Mouse (Mus musculus): Measurements from ENCODE around the gene Dlk2. TPM values are rescaled to one million over a fixed set of nuclear protein-coding genes. Genes with fewer than 3 reads are reported as not detected.

Dlk2 gene
- 0.52 and 0.66 TPM in 2 replicates for polyA plus RNA-seq (2012; rRNA removed; ENCODE audit: low replicate concordance)

DNA sequence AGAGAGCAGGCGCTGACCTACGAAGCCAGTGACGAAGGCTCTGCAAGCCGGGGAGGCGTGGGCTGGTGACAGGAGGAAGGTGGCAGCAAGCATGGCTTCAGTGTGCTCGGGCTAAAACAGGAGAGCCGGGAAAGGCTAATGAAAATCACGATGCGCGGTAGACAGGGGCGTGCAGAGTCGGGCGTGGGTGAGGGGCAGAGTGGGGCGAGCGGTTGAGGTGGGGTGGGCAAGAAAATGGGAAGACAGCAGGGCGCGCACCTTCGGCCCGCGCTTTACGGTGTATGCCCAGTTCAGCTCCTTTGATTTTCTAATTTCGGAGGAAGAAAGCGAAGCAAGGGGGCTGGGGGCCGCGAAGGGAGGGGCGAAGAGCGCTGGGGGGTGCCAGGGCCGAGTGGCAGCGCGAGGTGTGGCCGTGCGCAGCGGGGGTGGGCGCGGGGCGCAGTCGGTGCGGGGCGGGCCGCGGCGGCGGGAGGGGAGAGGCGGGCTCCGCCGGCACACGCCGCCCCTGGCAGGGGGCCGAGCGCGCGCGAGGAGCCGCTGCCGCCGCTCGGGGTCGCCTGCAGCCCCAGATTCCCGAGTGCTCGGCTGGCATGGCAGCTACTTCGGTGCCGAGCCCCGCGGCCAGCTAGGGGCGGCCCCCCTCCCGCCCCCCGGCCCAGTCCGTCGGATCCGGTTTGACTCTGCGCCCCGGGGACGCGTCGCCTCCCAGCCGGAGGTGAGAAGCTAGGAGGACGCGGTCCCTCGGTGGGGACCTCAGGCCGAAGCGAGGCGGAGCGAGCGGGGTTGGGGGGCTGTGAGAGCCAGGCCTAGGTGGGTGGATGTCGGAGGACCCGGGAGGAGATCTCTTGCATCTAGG, at the start of gene Dlk2:
Dlk2 (plus strand) TSS at position 58 of the 856 bp plus-strand sequence.

DNA sequence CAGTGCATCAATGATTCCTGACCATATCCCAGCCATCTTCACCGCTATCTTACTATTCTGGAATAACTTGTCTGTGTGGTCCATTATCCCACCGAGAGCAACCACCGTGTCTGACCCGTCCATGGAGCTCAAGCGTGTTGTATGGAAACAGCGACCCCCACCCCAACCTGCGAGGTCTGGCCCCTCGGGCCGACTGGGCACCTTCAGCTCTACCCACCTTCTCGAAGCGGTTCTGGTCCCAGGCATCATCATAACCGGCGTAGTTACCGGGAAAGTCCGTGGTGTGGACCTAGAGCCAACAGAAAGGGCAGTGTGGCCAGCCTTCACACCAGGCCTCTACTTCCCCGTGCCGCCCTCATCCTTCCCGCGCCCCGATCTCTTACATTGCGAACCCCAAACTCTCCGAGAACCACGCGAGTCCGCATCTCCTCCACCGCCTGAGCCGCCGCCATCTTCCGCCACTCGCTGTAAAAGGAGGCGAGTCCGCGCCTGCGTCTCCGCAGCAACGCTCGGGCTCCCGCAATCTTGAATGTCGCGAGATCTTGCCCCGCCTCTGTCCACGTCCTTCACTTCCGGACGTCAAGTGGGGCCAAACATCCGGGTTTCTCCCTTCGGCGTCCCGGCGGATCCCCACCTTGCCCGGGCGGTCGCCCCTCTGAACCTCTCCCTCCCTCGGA, 49.6 kb upstream of the Dlk2 start, which contains the start of the genes Polr1c and Yipf3:
Polr1c (minus strand) TSS at position 543 of the 677 bp plus-strand sequence.
Yipf3 (plus strand) TSS at position 569 of the 677 bp plus-strand sequence.

DNA sequence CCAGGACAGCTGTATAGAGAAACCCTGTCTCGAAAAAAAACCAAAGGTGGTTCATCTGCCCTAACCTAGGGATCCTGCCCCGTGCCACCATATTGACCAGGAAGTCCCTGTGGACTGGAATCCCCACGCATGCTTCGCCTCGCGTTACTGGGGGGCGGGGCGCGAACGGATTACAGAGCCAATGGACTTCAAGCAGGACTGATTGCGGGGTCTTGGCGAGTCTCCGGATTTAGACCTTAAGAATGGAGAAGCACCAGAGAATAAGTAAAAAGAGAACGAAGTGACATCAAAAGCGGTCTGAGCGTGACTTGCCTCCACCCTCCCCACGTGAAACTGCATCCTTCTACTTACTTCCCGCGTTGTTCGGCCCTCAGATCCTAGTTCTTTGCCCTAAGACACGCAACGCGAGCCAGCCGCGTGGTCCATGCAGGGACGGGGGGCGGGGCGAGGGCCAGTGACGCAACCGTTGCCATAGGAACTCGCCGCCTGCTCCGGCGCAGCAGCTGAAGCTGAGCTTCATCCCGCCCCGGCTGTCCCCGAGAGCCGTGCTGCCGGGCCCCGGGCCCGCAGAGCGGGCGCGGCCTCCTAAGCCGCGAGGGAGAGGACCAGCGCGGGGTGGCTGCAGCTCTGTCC, 43.7 kb upstream of the Dlk2 start, which contains the start of gene Lrrc73:
Lrrc73 (plus strand) TSS at position 80 of the 633 bp plus-strand sequence.

DNA sequence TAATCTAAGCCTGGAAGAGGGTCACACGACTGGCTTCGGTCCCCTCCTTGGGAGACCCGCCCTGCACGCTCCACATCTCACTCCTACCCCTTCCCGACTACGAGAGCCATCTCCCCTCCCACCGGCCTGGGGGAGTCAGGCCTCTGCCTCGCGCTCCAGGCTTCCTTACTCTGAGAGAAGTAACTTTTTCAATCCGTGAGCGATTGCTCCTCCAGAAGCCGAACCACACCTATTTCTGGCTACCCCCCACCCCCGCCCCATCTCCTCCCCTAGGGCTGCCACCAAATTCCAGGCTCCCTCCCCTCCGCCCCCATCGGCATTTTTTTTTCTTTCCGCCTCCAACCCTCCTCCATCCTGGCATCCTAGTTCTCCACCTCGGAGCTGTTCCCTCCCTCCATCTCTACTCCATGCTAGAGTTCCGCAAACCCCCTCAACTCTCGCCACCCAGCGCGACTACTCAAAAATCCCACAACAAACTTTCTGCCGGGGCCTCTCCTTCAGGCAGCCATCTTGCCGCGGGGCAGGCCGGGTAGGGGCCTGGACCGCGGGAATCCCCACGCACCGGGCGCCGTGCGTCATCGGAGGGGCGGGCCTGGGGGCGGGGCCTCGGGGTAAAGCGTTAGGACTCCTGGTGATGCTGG, 14.6 kb upstream of the Dlk2 start, which contains the start of gene Tjap1:
Tjap1 (minus strand) TSS at position 544 of the 641 bp plus-strand sequence.

DNA sequence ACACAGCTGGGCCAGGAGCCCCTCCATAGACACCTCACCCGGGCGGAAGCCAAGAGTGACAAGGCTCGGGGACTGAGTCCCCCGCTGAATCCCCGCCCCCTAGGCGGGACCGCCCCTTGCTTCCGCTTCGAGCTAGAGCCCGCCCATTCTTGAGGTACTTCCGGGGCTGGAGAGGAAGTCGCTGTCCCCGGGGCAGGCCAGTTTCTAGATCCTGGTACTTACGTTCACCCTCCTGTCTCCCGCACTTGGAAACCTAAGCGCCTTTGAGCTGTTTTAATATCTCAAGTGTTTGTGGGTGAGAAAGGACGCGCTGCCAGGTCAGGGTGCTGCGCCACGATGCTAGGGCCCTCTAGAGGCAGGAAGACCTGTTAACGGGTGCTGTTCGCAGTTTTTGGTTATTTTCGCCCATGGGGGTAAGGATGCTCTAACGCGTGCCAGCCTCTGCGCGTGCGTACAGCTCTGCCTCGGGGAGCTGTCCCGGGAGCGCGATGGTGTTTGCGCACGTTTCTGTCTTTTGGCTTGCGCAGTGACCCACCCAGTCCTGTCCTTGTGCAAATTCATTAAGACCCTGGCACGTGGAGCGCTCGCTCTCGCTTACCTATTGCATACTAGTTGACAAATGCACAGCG, 30.8 kb downstream of the Dlk2 start, which contains the start of gene Abcc10:
Abcc10 (minus strand) TSS at position 447 of the 629 bp plus-strand sequence.

Other genes with a start within 250 kb of the Dlk2 start
- 56.6 and 77.0 TPM in 2 replicates for gene Mrps18a, start 186.4 kb upstream of the Dlk2 start, polyA plus RNA-seq (2012; rRNA removed; ENCODE audit: low replicate concordance)
- gene Rsph9, start 153.2 kb upstream of the Dlk2 start, polyA plus RNA-seq (2012; rRNA removed; ENCODE audit: low replicate concordance) = 1.9 and 14.8 TPM in 2 replicates
- 16.3 and 22.5 TPM in 2 replicates for gene Mad2l1bp, start 143.9 kb upstream of the Dlk2 start, polyA plus RNA-seq (2012; rRNA removed; ENCODE audit: low replicate concordance)
- gene Gtpbp2, start 136.4 kb upstream of the Dlk2 start, polyA plus RNA-seq (2012; rRNA removed; ENCODE audit: low replicate concordance) = 151 and 169 TPM in 2 replicates
- gene Polh, start 94.8 kb upstream of the Dlk2 start, polyA plus RNA-seq (2012; rRNA removed; ENCODE audit: low replicate concordance) = 6.2 and 10.8 TPM in 2 replicates
- gene Xpo5, start 94.6 kb upstream of the Dlk2 start, polyA plus RNA-seq (2012; rRNA removed; ENCODE audit: low replicate concordance) = 18.1 and 38.0 TPM in 2 replicates
- 42.8 and 84.4 TPM in 2 replicates for gene Polr1c, start 49.4 kb upstream of the Dlk2 start, polyA plus RNA-seq (2012; rRNA removed; ENCODE audit: low replicate concordance)
- gene Yipf3, start 49.3 kb upstream of the Dlk2 start, polyA plus RNA-seq (2012; rRNA removed; ENCODE audit: low replicate concordance) = 197 and 229 TPM in 2 replicates
- 0.96 and 5.5 TPM in 2 replicates for gene Lrrc73, start 43.9 kb upstream of the Dlk2 start, polyA plus RNA-seq (2012; rRNA removed; ENCODE audit: low replicate concordance)
- gene Tjap1, start 14.4 kb upstream of the Dlk2 start, polyA plus RNA-seq (2012; rRNA removed; ENCODE audit: low replicate concordance) = 31.2 and 53.7 TPM in 2 replicates
- gene Abcc10, start 30.9 kb downstream of the Dlk2 start, polyA plus RNA-seq (2012; rRNA removed; ENCODE audit: low replicate concordance) = 12.5 and 17.4 TPM in 2 replicates
- 10.7 and 24.5 TPM in 2 replicates for gene Zfp318, start 86.3 kb downstream of the Dlk2 start, polyA plus RNA-seq (2012; rRNA removed; ENCODE audit: low replicate concordance)
- gene Crip3, start 131.5 kb downstream of the Dlk2 start, polyA plus RNA-seq (2012; rRNA removed; ENCODE audit: low replicate concordance) = 1.0 and 1.8 TPM in 2 replicates
- gene Slc22a7, start 141.0 kb downstream of the Dlk2 start, polyA plus RNA-seq (2012; rRNA removed; ENCODE audit: low replicate concordance) = not detected in 2 replicates
- 0.03 and 0.35 TPM in 2 replicates for gene Ttbk1, start 190.3 kb downstream of the Dlk2 start, polyA plus RNA-seq (2012; rRNA removed; ENCODE audit: low replicate concordance)
- gene Dnph1, start 199.3 kb downstream of the Dlk2 start, polyA plus RNA-seq (2012; rRNA removed; ENCODE audit: low replicate concordance) = 0.52 and 9.8 TPM in 2 replicates
- 31.7 and 46.2 TPM in 2 replicates for gene Cul9, start 249.0 kb downstream of the Dlk2 start, polyA plus RNA-seq (2012; rRNA removed; ENCODE audit: low replicate concordance)

Measured in subcutaneous adipose tissue, adult 2 months (tissue).